Mouse (Mus musculus): ENCODE data around the gene Rack1. TPM values are rescaled to one million over a fixed set of nuclear protein-coding genes. Genes with fewer than 3 reads are reported as not detected.
A peak's percentile ranks its signal among the peaks of the same experiment; 100 is the strongest.
"Not testable (repeated sequence)": the region's sequence is repeated elsewhere in the genome, so short reads cannot be mapped to it uniquely, and the experiment has no call there.

Gene Rack1
- polyA plus RNA-seq, 1 experiment from 2014 or later, result 717 TPM

- Histone ChIP-seq H3K4me1 (0 out of 2 replicates have a peak, but pooled peaks cover 2% of the 10 kb centered on the region), H3K4me3 (no peak overlapping the region), H3K9me3 (no peaks in the 10 kb centered on the region), H3K9ac (no peak overlapping the region), H3K4me2 (no peak overlapping the region), H3K27ac (no peak overlapping the region), H3K27me3 (no peaks in the 10 kb centered on the region), H3K36me3 (no peaks in the 10 kb centered on the region)
- ATAC-seq (ENCODE audit: insufficient number of reproducible peaks, low FRiP score, low TSS enrichment, low read depth), result no peak
- WGBS, result 33% methylated on average over 7 of the region's 7 CpGs
Measured at GRCm38 (mm10) chr11:48779450-48779849, 20.7 kb upstream of the Rack1 start.

- H3K4me2 ChIP-seq, result no peak overlapping the region
- WGBS, result 91% methylated on average over 4 of the region's 4 CpGs
- no peak overlapping the region for H3K27ac ChIP-seq
Measured at GRCm38 (mm10) chr11:48782243-48782642, 17.9 kb upstream of the Rack1 start.

GRCm38 (mm10) chr11:48787455-48788211, 12.5 kb upstream of the Rack1 start:
- H3K4me2 ChIP-seq, result peak overlapping the region; percentile 58
- no peaks in the 10 kb centered on the region for H3K36me3 ChIP-seq
- 50% methylated on average over 10 of the region's 10 CpGs for WGBS
- peak overlapping the region; percentile 41; the same call in 1 of the 2 replicates for H3K4me3 ChIP-seq
- peak; percentile 41; the same call in 1 of the 2 replicates for ATAC-seq (ENCODE audit: insufficient number of reproducible peaks, low FRiP score, low TSS enrichment, low read depth)
- peaks cover 6% of the 10 kb centered on the region; the same call in 1 of the 2 replicates for H3K4me1 ChIP-seq
- H3K27ac ChIP-seq, result no peak overlapping the region
- no peak overlapping the region for H3K9ac ChIP-seq
- H3K9me3 ChIP-seq, result no peaks in the 10 kb centered on the region
- H3K27me3 ChIP-seq, result no peaks in the 10 kb centered on the region

More at GRCm38 (mm10) chr11:48782243-48782642, 17.9 kb upstream of the Rack1 start:
- Histone ChIP-seq H3K9me3 (no peaks in the 10 kb centered on the region), H3K36me3 (no peaks in the 10 kb centered on the region), H3K9ac (no peak overlapping the region), H3K27me3 (no peaks in the 10 kb centered on the region), H3K4me3 (no peak overlapping the region), H3K4me1 (no peaks in the 10 kb centered on the region)
- no peak for ATAC-seq (ENCODE audit: insufficient number of reproducible peaks, low FRiP score, low TSS enrichment, low read depth)

- H3K4me2 ChIP-seq, result peak overlapping the region; percentile 58
- no peaks in the 10 kb centered on the region for H3K9me3 ChIP-seq
- H3K9ac ChIP-seq, result peak overlapping the region; percentile 7; the same call in 1 of the 2 replicates
- H3K27me3 ChIP-seq, result no peaks in the 10 kb centered on the region
- WGBS, result 12% methylated on average over 16 of the region's 16 CpGs
- peak overlapping the region; percentile 41 for H3K4me3 ChIP-seq
- ATAC-seq (ENCODE audit: insufficient number of reproducible peaks, low FRiP score, low TSS enrichment, low read depth), result no peak
- H3K27ac ChIP-seq, result no peak overlapping the region
- no peaks in the 10 kb centered on the region for H3K36me3 ChIP-seq
- peaks cover 6% of the 10 kb centered on the region; the same call in 1 of the 2 replicates for H3K4me1 ChIP-seq
Measured at GRCm38 (mm10) chr11:48788311-48789089, 11.6 kb upstream of the Rack1 start.

- no peaks in the 10 kb centered on the region for H3K27me3 ChIP-seq
- WGBS, result 85% methylated on average over 5 of the region's 5 CpGs
- peaks cover 6% of the 10 kb centered on the region; the same call in 1 of the 2 replicates for H3K4me1 ChIP-seq
- H3K36me3 ChIP-seq, result no peaks in the 10 kb centered on the region
- no peak overlapping the region for H3K9ac ChIP-seq
- H3K27ac ChIP-seq, result no peak overlapping the region
- no peaks in the 10 kb centered on the region for H3K9me3 ChIP-seq
- ATAC-seq (ENCODE audit: insufficient number of reproducible peaks, low FRiP score, low TSS enrichment, low read depth), result no peak
- H3K4me2 ChIP-seq, result no peak overlapping the region
- no peak overlapping the region for H3K4me3 ChIP-seq
Measured at GRCm38 (mm10) chr11:48789215-48789614, 10.9 kb upstream of the Rack1 start.

DNA sequence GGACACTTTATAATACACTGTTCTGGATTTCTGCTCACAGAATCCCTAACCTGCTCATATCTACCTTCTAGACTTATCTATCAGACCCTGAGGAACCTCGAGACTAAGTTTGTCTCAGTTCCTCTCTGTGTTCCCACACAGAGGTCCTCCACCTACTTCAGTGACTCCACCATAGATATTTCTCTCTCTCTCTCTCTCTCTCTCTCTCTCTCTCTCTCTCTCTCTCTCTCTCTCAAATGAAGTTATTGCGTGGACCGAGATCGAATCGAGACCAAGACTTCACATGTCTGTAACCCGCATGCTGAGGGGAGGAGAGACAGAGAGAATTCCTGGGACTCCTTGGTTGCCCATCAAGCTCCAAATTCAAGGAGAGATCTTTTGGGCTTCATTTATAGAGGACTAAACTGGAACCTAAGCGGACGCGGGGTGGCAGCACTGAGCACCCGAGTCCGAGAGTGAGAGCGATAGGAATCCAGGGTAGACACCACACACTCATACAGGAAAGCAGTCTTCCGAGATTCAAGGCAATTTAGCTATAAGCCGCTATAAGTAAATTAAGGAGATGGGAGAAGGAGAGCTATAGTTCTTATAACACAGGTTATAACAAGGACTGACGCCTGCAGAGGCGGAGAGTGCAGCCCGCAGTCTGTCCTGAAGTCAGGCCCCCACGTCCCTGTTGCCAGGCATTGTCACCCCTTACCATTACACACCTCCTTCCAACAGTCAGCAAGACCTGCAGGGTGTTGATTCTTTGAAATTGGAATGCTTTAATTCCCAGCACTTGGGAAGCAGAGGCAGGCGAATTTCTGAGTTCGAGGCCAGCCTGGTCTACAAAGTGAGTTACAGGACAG, 9.9 kb upstream of the Rack1 start:
- H3K4me3 ChIP-seq, result peak overlapping the region; percentile 21
- H3K4me1 ChIP-seq, result peaks cover 6% of the 10 kb centered on the region; the same call in 1 of the 2 replicates
- 14% methylated on average over 20 of the region's 20 CpGs for WGBS
- H3K27me3 ChIP-seq, result no peaks in the 10 kb centered on the region
- no peak for ATAC-seq (ENCODE audit: insufficient number of reproducible peaks, low FRiP score, low TSS enrichment, low read depth)
- H3K27ac ChIP-seq, result no peak overlapping the region
- no peaks in the 10 kb centered on the region for H3K9me3 ChIP-seq
- H3K4me2 ChIP-seq, result peak overlapping the region; percentile 43
- H3K36me3 ChIP-seq, result no peaks in the 10 kb centered on the region
- no peak overlapping the region for H3K9ac ChIP-seq

DNA sequence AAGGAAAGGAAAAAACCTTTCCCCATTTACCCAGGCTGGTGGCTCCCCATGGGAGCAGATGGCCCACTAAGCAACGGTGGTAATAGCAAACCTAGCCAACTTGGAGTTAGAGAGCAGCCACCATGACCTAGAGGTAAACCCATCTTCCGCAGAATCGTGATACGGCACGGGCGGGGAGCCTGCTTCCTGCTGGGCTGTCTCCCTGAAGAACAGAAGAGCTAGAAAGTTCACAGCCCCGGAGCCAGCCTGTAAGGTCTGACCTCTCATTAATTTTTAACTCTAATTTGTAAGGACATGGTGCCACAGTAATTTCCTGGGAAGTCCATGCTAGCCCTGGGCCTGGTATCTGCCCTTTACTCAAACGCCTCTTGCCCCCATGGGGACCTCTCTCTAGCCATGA, 9.2 kb upstream of the Rack1 start:
- 57% methylated on average over 8 of the region's 8 CpGs for WGBS
- Histone ChIP-seq H3K36me3 (no peaks in the 10 kb centered on the region), H3K27ac (no peak overlapping the region), H3K4me2 (no peak overlapping the region), H3K9me3 (no peaks in the 10 kb centered on the region), H3K4me3 (no peak overlapping the region), H3K27me3 (no peaks in the 10 kb centered on the region), H3K9ac (no peak overlapping the region), H3K4me1 (peaks cover 6% of the 10 kb centered on the region; the same call in 1 of the 2 replicates)
- ATAC-seq (ENCODE audit: insufficient number of reproducible peaks, low FRiP score, low TSS enrichment, low read depth), result no peak

GRCm38 (mm10) chr11:48791894-48792293, 8.2 kb upstream of the Rack1 start:
- ATAC-seq (ENCODE audit: insufficient number of reproducible peaks, low FRiP score, low TSS enrichment, low read depth); H3K4me2 ChIP-seq; H3K27ac ChIP-seq; H3K36me3 ChIP-seq; H3K27me3 ChIP-seq; H3K4me1 ChIP-seq; H3K4me3 ChIP-seq; H3K9ac ChIP-seq; H3K9me3 ChIP-seq: not testable (repeated sequence)
- 81% methylated on average over 9 of the region's 9 CpGs for WGBS

DNA sequence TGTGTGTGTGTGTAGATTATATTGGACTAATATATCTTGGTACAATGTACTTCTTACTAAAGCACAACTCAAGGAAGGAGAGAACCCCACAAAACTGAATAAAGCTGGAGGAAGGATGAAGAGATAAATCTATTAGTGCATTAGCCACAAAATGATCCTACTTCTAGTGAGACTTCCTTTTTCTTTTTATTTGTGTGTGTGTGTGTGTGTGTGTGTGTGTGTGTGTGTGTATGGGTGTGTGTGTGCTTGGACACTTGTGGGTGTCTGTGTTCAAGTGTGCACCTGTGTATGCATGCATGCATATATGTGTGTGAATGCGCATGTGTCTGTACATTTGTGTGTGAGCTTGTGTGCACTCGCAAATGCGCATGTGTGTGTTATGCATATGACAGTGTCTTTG, 6.9 kb upstream of the Rack1 start:
- peaks cover 8% of the 10 kb centered on the region for H3K4me1 ChIP-seq
- H3K4me2 ChIP-seq, result no peak overlapping the region
- no peaks in the 10 kb centered on the region for H3K9me3 ChIP-seq
- no peak overlapping the region for H3K27ac ChIP-seq
- H3K9ac ChIP-seq, result no peak overlapping the region
- no peak for ATAC-seq (ENCODE audit: insufficient number of reproducible peaks, low FRiP score, low TSS enrichment, low read depth)
- H3K4me3 ChIP-seq, result no peak overlapping the region
- WGBS, result 96% methylated on average over 3 of the region's 3 CpGs
- H3K27me3 ChIP-seq, result no peaks in the 10 kb centered on the region
- no peaks in the 10 kb centered on the region for H3K36me3 ChIP-seq

- ATAC-seq (ENCODE audit: insufficient number of reproducible peaks, low FRiP score, low TSS enrichment, low read depth), result no peak
- Histone ChIP-seq H3K4me1 (peaks cover 17% of the 10 kb centered on the region), H3K4me2 (no peak overlapping the region), H3K27ac (no peak overlapping the region), H3K36me3 (no peaks in the 10 kb centered on the region), H3K4me3 (no peak overlapping the region), H3K9me3 (no peaks in the 10 kb centered on the region), H3K9ac (no peak overlapping the region), H3K27me3 (no peaks in the 10 kb centered on the region)
- WGBS, result 89% methylated on average over 7 of the region's 7 CpGs
Measured at GRCm38 (mm10) chr11:48795221-48795620, 4.9 kb upstream of the Rack1 start.

GRCm38 (mm10) chr11:48796290-48796689, 3.8 kb upstream of the Rack1 start:
- no peak overlapping the region for H3K4me3 ChIP-seq
- H3K9ac ChIP-seq, result no peak overlapping the region
- H3K4me2 ChIP-seq, result no peak overlapping the region
- ATAC-seq (ENCODE audit: insufficient number of reproducible peaks, low FRiP score, low TSS enrichment, low read depth), result no peak
- H3K36me3 ChIP-seq, result 0 out of 2 replicates have a peak, but pooled peaks cover 2% of the 10 kb centered on the region
- WGBS, result 76% methylated on average over 4 of the region's 4 CpGs
- H3K27ac ChIP-seq, result no peak overlapping the region
- H3K27me3 ChIP-seq, result no peaks in the 10 kb centered on the region
- H3K4me1 ChIP-seq, result peaks cover 17% of the 10 kb centered on the region
- no peaks in the 10 kb centered on the region for H3K9me3 ChIP-seq
